Mouse (Mus musculus): ENCODE measurements around the gene Abhd12. TPM values are rescaled to one million over a fixed set of nuclear protein-coding genes. Genes with fewer than 3 reads are reported as not detected.
A peak's percentile ranks its signal among the peaks of the same experiment; 100 is the strongest.

Gene Abhd12
- total RNA-seq, 2 experiments from 2014 or later, result 72.8 to 74.0 TPM

- DNase-seq (ENCODE audit: low spot score in 2 of 2), result no peak
These were observed 45.6 kb downstream of the Abhd12 start for GRCm38 (mm10) chr2:150858724-150859487.

- no peak for DNase-seq (ENCODE audit: low spot score in 2 of 2)
These were observed 49.4 kb downstream of the Abhd12 start for GRCm38 (mm10) chr2:150855186-150855585.

- DNase-seq (ENCODE audit: low spot score in 2 of 2), result no peak
These were observed 53.3 kb downstream of the Abhd12 start for GRCm38 (mm10) chr2:150851251-150851650.

- no peak for DNase-seq (ENCODE audit: low spot score in 2 of 2)
These were observed 57.0 kb downstream of the Abhd12 start for GRCm38 (mm10) chr2:150847436-150847995.

GRCm38 (mm10) chr2:150844798-150845197 lies 59.7 kb downstream of the Abhd12 start:
- DNase-seq (ENCODE audit: low spot score in 2 of 2), result no peak

GRCm38 (mm10) chr2:150842049-150842461 lies 62.5 kb downstream of the Abhd12 start:
- no peak for DNase-seq (ENCODE audit: low spot score in 2 of 2)

GRCm38 (mm10) chr2:150841109-150841508 lies 63.4 kb downstream of the Abhd12 start:
- no peak for DNase-seq (ENCODE audit: low spot score in 2 of 2)

GRCm38 (mm10) chr2:150839686-150840471 lies 64.7 kb downstream of the Abhd12 start:
- DNase-seq (ENCODE audit: low spot score in 2 of 2), result peak in 1 of 2 experiments; percentile 35

- DNase-seq (ENCODE audit: low spot score in 2 of 2), result no peak
These were observed 66.8 kb downstream of the Abhd12 start for GRCm38 (mm10) chr2:150837781-150838180.

- DNase-seq (ENCODE audit: low spot score in 2 of 2), result no peak
These were observed 67.6 kb downstream of the Abhd12 start for GRCm38 (mm10) chr2:150836906-150837305.

- DNase-seq (ENCODE audit: low spot score in 2 of 2), result no peak
These were observed 68.6 kb downstream of the Abhd12 start for GRCm38 (mm10) chr2:150835975-150836374.

- no peak for DNase-seq (ENCODE audit: low spot score in 2 of 2)
These were observed 69.9 kb downstream of the Abhd12 start for GRCm38 (mm10) chr2:150834616-150835015.

- DNase-seq (ENCODE audit: low spot score in 2 of 2), result no peak
These were observed 72.5 kb downstream of the Abhd12 start for GRCm38 (mm10) chr2:150832029-150832428.

GRCm38 (mm10) chr2:150830911-150831441 lies 73.6 kb downstream of the Abhd12 start:
- DNase-seq (ENCODE audit: low spot score in 2 of 2), result no peak

GRCm38 (mm10) chr2:150830011-150830410 lies 74.5 kb downstream of the Abhd12 start:
- DNase-seq (ENCODE audit: low spot score in 2 of 2), result no peak

GRCm38 (mm10) chr2:150828654-150829053 lies 75.9 kb downstream of the Abhd12 start:
- no peak for DNase-seq (ENCODE audit: low spot score in 2 of 2)

- no peak for DNase-seq (ENCODE audit: low spot score in 2 of 2)
These were observed 76.4 kb downstream of the Abhd12 start for GRCm38 (mm10) chr2:150828164-150828563.

- DNase-seq (ENCODE audit: low spot score in 2 of 2), result peak in 1 of 2 experiments; percentile 39
These were observed 78.1 kb downstream of the Abhd12 start for GRCm38 (mm10) chr2:150826426-150826825.

- no peak for DNase-seq (ENCODE audit: low spot score in 2 of 2)
These were observed 81.6 kb downstream of the Abhd12 start for GRCm38 (mm10) chr2:150822987-150823386.

GRCm38 (mm10) chr2:150820720-150821119 lies 83.8 kb downstream of the Abhd12 start:
- DNase-seq (ENCODE audit: low spot score in 2 of 2), result no peak

- no peak for DNase-seq (ENCODE audit: low spot score in 2 of 2)
These were observed 85.8 kb downstream of the Abhd12 start for GRCm38 (mm10) chr2:150818742-150819141.

Measured in adrenal gland, adult 18-20 months (tissue).